Mouse (Mus musculus): ENCODE data around the gene Otub1. TPM values are rescaled to one million over a fixed set of nuclear protein-coding genes. Genes with fewer than 3 reads are reported as not detected.

The Otub1 gene
- polyA plus RNA-seq, 1 experiment from 2014 or later = 275 TPM

DNA sequence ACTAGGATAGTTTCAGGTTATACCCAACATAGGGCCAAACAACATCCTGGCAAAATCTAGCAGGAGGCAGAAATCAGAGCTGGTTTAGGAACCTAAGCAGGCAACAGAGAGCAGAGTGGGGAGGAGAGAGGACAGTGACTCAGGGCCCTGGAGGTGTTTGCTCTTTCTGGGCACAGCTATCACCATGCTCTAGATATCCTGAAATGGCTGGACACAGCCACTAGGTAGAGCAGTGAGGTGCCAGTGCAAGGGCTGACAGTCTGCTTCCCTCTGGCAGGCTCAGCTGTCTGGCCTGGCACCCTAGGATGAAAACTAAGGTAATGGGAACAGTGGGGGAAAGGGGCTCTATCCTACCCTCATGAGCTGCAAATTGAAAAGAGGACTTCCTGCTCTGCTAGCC lies 17.4 kb upstream of the Otub1 start:
- peaks cover 3% of the 10 kb centered on the region for H3K4me1 ChIP-seq
- DNase-seq (ENCODE audit: extremely low spot score, low spot score) = no peak
- H3K9me3 ChIP-seq = peaks cover 6% of the 10 kb centered on the region; the same call in 1 of the 2 replicates

DNA sequence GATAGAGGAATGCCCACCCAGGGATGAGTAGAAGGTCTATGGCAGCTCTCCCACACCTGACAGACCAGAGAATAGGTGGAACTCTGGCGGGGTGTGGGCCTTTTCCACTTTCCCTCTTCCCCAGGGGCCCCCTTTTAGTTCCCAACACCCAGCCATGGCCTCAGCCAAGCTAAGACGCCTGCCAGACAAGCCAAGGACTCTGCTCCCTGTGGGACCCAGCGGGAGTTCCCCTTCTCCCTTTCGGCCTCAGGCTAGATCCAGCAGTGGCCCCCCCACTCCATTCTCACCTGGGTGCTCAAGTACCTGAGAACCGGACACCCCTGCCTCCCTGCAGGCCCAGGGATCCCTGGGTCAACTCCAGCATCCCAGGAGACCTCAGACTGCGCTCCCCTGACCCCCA lies 16.1 kb upstream of the Otub1 start:
- Histone ChIP-seq H3K27me3 (ENCODE audit: poor library complexity, severe bottlenecking) (no peaks in the 10 kb centered on the region), H3K4me3 (no peak overlapping the region), H3K9me3 (peaks cover 6% of the 10 kb centered on the region; the same call in 1 of the 2 replicates), H3K4me1 (peaks cover 10% of the 10 kb centered on the region), H3K27ac (no peak overlapping the region), H3K36me3 (replicated peaks) (peaks cover 27% of the 10 kb centered on the region)
- no peak for DNase-seq (ENCODE audit: extremely low spot score, low spot score)
- WGBS = 86% methylated on average over 6 of the region's 6 CpGs

More for the DNA sequence above, 17.4 kb upstream of the Otub1 start:
- H3K27me3 ChIP-seq (ENCODE audit: poor library complexity, severe bottlenecking) = no peaks in the 10 kb centered on the region
- H3K27ac ChIP-seq = no peak overlapping the region
- peaks cover 40% of the 10 kb centered on the region for H3K36me3 ChIP-seq (replicated peaks)
- H3K4me3 ChIP-seq = no peak overlapping the region

DNA sequence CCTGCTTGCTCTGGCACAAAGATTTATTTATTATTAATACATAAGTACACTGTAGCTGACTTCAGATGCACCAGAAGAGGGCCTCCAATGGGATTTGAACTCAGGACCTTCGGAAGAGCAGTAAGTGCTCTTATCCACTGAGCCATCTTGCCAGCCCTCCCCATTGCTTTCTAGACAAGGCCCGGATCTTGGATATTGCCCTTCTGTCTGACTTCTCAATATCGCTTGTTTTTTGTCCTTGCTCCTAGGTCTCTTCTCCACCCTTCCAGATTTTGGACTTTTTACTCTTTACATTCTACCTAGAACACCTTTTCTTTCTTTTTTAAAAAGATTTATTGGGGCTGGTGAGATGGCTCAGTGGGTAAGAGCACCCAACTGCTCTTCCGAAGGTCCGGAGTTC lies 12.6 kb upstream of the Otub1 start:
- 96% methylated on average over 5 of the region's 5 CpGs for WGBS
- no peak overlapping the region for H3K27ac ChIP-seq
- H3K4me3 ChIP-seq = no peak overlapping the region
- no peaks in the 10 kb centered on the region for H3K27me3 ChIP-seq (ENCODE audit: poor library complexity, severe bottlenecking)
- peaks cover 38% of the 10 kb centered on the region for H3K4me1 ChIP-seq
- H3K36me3 ChIP-seq (replicated peaks) = peaks cover 32% of the 10 kb centered on the region
- DNase-seq (ENCODE audit: extremely low spot score, low spot score) = no peak
- H3K9me3 ChIP-seq = peaks cover 6% of the 10 kb centered on the region; the same call in 1 of the 2 replicates

GRCm38 (mm10) chr19:7217926-7218267 lies 11.8 kb upstream of the Otub1 start:
- H3K27me3 ChIP-seq (ENCODE audit: poor library complexity, severe bottlenecking) = no peaks in the 10 kb centered on the region
- H3K27ac ChIP-seq = peak overlapping the region; percentile 92
- WGBS = 11% methylated on average over 6 of the region's 6 CpGs

DNA sequence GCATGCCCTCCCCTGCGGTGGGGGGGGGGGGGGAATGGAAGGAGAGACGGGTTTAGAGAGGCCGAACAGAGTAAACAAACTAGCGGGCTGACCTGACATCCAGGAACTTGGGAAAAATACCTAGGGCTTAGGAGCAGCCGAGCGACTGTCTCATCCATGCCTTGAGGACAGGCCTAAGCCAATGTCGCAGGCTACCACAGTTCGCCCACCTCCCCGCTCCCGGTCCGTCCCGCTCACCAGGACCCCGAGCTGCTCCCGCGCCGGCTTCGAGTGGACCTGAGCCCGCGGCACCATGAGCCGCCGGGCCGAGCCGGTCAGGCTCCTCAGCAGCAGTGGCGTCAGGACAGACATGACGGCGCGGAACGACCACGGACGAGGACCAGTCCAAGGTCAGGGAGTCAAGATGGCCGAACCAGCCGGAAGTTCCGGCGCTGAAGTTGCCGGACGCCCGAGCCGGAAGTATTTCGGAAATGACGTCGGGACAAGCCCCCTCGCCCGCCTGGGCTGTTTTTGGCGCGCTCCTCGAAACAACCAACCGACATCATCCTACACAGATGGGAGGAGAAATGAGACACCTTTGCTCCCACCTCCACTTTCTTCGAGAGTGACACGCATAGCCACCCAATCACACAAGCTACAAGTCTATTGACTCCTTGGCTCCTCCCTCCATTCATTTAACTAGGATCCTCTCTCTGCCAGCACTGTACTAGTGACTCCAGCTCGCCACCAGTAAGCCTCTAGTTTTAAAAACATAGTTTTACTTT lies 11.2 kb upstream of the Otub1 start, which contains the start of gene Cox8a:
Cox8a (minus strand) TSS at position 455 of the 764 bp plus-strand sequence.
- H3K27me3 ChIP-seq (ENCODE audit: poor library complexity, severe bottlenecking) = no peaks in the 10 kb centered on the region
- peak within 1 kb of the TSS; percentile 92 for H3K27ac ChIP-seq
- peaks cover 38% of the 10 kb centered on the region for H3K4me1 ChIP-seq
- peak within 1 kb of the TSS; percentile 91 for H3K4me3 ChIP-seq
- peaks cover 6% of the 10 kb centered on the region; the same call in 1 of the 2 replicates for H3K9me3 ChIP-seq
- peaks cover 45% of the 10 kb centered on the region for H3K36me3 ChIP-seq (replicated peaks)
- peak; percentile 99 for DNase-seq (ENCODE audit: extremely low spot score, low spot score)
- under 1% methylated on average over 50 of the region's 50 CpGs for WGBS

More at GRCm38 (mm10) chr19:7217926-7218267, 11.8 kb upstream of the Otub1 start:
- Histone ChIP-seq H3K4me1 (peaks cover 38% of the 10 kb centered on the region), H3K9me3 (peaks cover 6% of the 10 kb centered on the region; the same call in 1 of the 2 replicates), H3K36me3 (replicated peaks) (peaks cover 41% of the 10 kb centered on the region), H3K4me3 (peak overlapping the region; percentile 91)
- DNase-seq (ENCODE audit: extremely low spot score, low spot score) = no peak

DNA sequence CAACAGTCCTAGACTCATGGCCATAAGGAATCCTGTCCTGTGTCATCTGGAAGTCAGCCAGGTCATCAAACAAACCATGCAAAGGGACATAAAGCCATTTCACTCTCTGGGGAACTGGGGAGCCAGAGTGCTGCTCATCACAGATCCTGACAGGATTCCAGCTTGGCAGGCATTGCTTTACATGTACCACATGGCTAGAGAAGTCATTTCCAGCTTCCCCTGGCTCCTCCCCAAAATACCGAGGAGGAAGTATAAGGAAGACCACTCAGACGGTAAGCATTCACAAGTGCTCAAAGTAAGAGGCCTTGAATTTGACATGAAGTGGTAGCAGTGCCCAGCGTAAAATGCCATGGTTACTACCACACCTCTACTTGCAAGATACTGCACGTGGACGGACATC lies 8.4 kb upstream of the Otub1 start:
- no peaks in the 10 kb centered on the region for H3K27me3 ChIP-seq (ENCODE audit: poor library complexity, severe bottlenecking)
- DNase-seq (ENCODE audit: extremely low spot score, low spot score) = no peak
- H3K9me3 ChIP-seq = no peaks in the 10 kb centered on the region
- H3K27ac ChIP-seq = no peak overlapping the region
- WGBS = 96% methylated on average over 5 of the region's 5 CpGs
- no peak overlapping the region; the same call in 1 of the 2 replicates for H3K4me3 ChIP-seq
- peaks cover 63% of the 10 kb centered on the region for H3K36me3 ChIP-seq (replicated peaks)
- peaks cover 38% of the 10 kb centered on the region for H3K4me1 ChIP-seq

DNA sequence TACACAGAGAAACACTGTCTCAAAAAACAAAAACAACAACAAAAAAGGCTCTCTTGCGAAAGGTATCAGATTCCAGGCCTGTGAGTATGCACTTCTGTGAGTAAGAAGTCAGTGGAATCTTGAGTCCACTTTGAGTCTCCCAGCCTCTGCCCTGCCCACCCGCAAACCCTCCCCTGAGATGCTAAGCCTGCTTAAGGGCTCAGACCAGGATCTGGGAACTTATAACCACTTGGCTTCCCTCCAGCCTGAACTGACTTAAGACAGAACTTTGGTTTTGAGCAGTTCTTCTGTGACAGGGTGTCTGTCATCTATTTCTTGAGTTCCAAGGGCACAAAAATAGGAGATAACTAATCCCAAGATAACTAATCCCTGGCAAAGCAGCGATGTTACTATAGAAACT lies 6.9 kb upstream of the Otub1 start:
- DNase-seq (ENCODE audit: extremely low spot score, low spot score) = no peak
- Histone ChIP-seq H3K27me3 (ENCODE audit: poor library complexity, severe bottlenecking) (no peaks in the 10 kb centered on the region), H3K4me3 (no peak overlapping the region), H3K4me1 (peaks cover 30% of the 10 kb centered on the region), H3K36me3 (replicated peaks) (peaks cover 64% of the 10 kb centered on the region), H3K27ac (no peak overlapping the region), H3K9me3 (no peaks in the 10 kb centered on the region)
- WGBS = 95% methylated on average over 3 of the region's 3 CpGs

DNA sequence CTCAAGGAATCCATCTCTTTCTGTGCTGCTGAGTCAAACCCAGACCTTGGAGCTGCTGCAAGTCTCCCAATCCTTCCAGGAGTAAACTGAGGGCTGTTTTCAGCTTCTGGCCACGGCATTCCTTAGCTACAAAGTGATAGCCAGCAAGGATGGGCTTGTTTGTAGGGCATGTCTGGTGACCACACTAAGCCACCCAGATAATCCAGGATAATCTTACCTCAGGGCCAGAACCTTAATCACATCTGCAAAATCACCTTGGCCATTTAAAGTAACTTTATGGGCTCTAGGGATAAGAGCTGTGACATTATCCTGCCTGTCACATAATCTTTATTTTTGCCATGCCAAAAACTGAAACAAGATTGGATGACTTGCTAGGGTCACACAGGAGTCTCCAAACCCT lies 6.1 kb upstream of the Otub1 start:
- H3K36me3 ChIP-seq (replicated peaks) = peaks cover 64% of the 10 kb centered on the region
- H3K4me1 ChIP-seq = peaks cover 29% of the 10 kb centered on the region
- no peak overlapping the region for H3K4me3 ChIP-seq
- WGBS = 84% methylated on average over 1 of the region's 1 CpGs
- H3K27me3 ChIP-seq (ENCODE audit: poor library complexity, severe bottlenecking) = no peaks in the 10 kb centered on the region
- H3K27ac ChIP-seq = no peak overlapping the region
- DNase-seq (ENCODE audit: extremely low spot score, low spot score) = no peak
- H3K9me3 ChIP-seq = no peaks in the 10 kb centered on the region

DNA sequence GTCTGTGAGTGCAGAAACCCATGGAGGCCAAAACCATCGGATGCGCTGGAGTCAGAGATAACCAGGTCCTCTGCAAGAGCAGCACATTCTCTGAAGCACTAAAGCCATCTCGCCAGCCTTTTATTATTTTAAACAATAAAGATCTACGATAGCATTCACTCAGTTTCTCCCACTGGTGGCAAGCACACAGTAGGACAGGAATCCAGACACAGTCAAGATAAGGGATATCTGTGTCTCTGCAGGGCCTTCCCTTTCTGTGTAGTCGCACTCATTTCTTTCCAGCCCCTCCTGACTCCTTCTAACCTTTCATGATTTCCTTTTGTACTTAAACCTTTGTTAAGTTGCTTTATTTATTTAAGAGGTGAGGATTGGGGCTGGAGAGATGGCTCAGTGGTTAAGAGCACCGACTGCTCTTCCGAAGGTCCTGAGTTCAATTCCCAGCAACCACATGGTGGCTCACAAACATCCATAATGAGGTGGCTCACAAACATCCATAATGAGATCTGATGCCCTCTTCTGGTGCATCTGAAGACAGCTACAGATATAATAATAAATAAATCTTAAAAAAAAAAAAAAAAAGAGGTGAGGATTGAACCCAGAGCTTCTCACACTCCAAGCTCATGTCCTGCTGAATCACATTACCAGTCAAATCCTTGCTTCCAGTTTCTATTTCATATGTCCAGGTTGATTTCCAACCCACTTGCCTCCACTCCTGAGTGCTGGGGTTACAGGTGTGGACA lies 4.0 kb upstream of the Otub1 start:
- H3K27ac ChIP-seq = no peak overlapping the region
- no peaks in the 10 kb centered on the region for H3K27me3 ChIP-seq (ENCODE audit: poor library complexity, severe bottlenecking)
- peaks cover 49% of the 10 kb centered on the region for H3K36me3 ChIP-seq (replicated peaks)
- WGBS = 90% methylated on average over 7 of the region's 7 CpGs
- peaks cover 30% of the 10 kb centered on the region for H3K4me1 ChIP-seq
- no peaks in the 10 kb centered on the region for H3K9me3 ChIP-seq
- no peak overlapping the region for H3K4me3 ChIP-seq
- no peak for DNase-seq (ENCODE audit: extremely low spot score, low spot score)

- Histone ChIP-seq H3K4me3 (peak overlapping the region; percentile 88), H3K27ac (peak overlapping the region; percentile 98), H3K4me1 (peaks cover 33% of the 10 kb centered on the region), H3K36me3 (replicated peaks) (peaks cover 48% of the 10 kb centered on the region), H3K27me3 (ENCODE audit: poor library complexity, severe bottlenecking) (no peaks in the 10 kb centered on the region), H3K9me3 (no peaks in the 10 kb centered on the region)
- no peak for DNase-seq (ENCODE audit: extremely low spot score, low spot score)
- 37% methylated on average over 7 of the region's 7 CpGs for WGBS
These were observed 790 bp downstream of the Otub1 start for GRCm38 (mm10) chr19:7205326-7205725.

- 73% methylated on average over 2 of the region's 2 CpGs for WGBS
- peak overlapping the region; percentile 88 for H3K4me3 ChIP-seq
- H3K27ac ChIP-seq = peak overlapping the region; percentile 98
These were observed 1.2 kb downstream of the Otub1 start for GRCm38 (mm10) chr19:7204898-7205297.

DNA sequence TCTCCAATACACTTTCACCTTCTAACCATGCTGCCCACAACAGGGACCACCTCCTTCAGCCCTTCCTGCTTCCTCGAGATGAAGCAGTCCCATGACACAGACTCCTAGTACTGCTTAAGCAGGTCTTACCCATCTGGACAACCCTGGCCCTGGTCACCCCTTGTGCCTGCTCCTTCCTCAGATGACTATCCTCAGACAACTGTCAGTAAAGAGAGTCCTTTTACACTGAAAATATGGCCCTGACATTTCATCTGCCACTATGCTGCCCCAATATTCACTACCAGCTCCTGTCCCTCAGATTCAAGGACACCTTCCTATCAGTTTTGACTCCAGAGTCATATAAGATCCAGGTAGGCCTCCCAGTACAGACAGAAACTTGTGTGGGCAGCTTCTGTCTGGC lies 5.7 kb downstream of the Otub1 start:
- H3K27ac ChIP-seq = no peak overlapping the region
- peaks cover 78% of the 10 kb centered on the region for H3K36me3 ChIP-seq (replicated peaks)
- peaks cover 48% of the 10 kb centered on the region for H3K4me1 ChIP-seq
- H3K27me3 ChIP-seq (ENCODE audit: poor library complexity, severe bottlenecking) = no peaks in the 10 kb centered on the region; the same call in 1 of the 2 replicates
- WGBS = 77% methylated on average over 1 of the region's 1 CpGs
- no peak overlapping the region for H3K4me3 ChIP-seq
- no peak for DNase-seq (ENCODE audit: extremely low spot score, low spot score)
- no peaks in the 10 kb centered on the region for H3K9me3 ChIP-seq

More at GRCm38 (mm10) chr19:7204898-7205297, 1.2 kb downstream of the Otub1 start:
- no peaks in the 10 kb centered on the region for H3K9me3 ChIP-seq
- no peaks in the 10 kb centered on the region for H3K27me3 ChIP-seq (ENCODE audit: poor library complexity, severe bottlenecking)
- H3K4me1 ChIP-seq = peaks cover 33% of the 10 kb centered on the region
- H3K36me3 ChIP-seq (replicated peaks) = peaks cover 50% of the 10 kb centered on the region
- DNase-seq (ENCODE audit: extremely low spot score, low spot score) = no peak

GRCm38 (mm10) chr19:7199089-7199488 lies 7.0 kb downstream of the Otub1 start:
- H3K36me3 ChIP-seq (replicated peaks) = peaks cover 73% of the 10 kb centered on the region
- no peaks in the 10 kb centered on the region for H3K9me3 ChIP-seq
- H3K4me1 ChIP-seq = peaks cover 40% of the 10 kb centered on the region
- no peak overlapping the region for H3K27ac ChIP-seq
- no peak overlapping the region for H3K4me3 ChIP-seq
- no peak for DNase-seq (ENCODE audit: extremely low spot score, low spot score)
- 97% methylated on average over 13 of the region's 13 CpGs for WGBS
- peaks cover 5% of the 10 kb centered on the region for H3K27me3 ChIP-seq (ENCODE audit: poor library complexity, severe bottlenecking)
